Mouse (Mus musculus) neutrophil, adult 65 days (primary cell): ENCODE data around the gene Vmn1r64. TPM values are rescaled to one million over a fixed set of nuclear protein-coding genes. Genes with fewer than 3 reads are reported as not detected.

ENCODE experiments used
- total RNA-seq: library from RNA; stranded (reverse); gene quantifications from 2 replicates; pipeline ENCODE4 v1.2.4, GENCODE M21; 2023

The Vmn1r64 gene
- total RNA-seq, result not detected in 2 replicates

GRCm38 (mm10) chr7:5884442-5884841, at the start of gene Vmn1r64:
Vmn1r64 (minus strand) TSS chr7:5884542.

Other genes with a start within 250 kb of the Vmn1r64 start
- not detected in 2 replicates for gene Vmn1r62, start 210.9 kb downstream of the Vmn1r64 start, total RNA-seq
- not detected in 2 replicates for gene Vmn1r63, start 79.1 kb downstream of the Vmn1r64 start, total RNA-seq
- not detected in 2 replicates for gene Vmn1r65, start 126.5 kb upstream of the Vmn1r64 start, total RNA-seq
- gene Nlrp4c, start 160.6 kb upstream of the Vmn1r64 start, total RNA-seq, result not detected in 2 replicates